Mouse (Mus musculus): ENCODE results near the gene Tfcp2.

DNA sequence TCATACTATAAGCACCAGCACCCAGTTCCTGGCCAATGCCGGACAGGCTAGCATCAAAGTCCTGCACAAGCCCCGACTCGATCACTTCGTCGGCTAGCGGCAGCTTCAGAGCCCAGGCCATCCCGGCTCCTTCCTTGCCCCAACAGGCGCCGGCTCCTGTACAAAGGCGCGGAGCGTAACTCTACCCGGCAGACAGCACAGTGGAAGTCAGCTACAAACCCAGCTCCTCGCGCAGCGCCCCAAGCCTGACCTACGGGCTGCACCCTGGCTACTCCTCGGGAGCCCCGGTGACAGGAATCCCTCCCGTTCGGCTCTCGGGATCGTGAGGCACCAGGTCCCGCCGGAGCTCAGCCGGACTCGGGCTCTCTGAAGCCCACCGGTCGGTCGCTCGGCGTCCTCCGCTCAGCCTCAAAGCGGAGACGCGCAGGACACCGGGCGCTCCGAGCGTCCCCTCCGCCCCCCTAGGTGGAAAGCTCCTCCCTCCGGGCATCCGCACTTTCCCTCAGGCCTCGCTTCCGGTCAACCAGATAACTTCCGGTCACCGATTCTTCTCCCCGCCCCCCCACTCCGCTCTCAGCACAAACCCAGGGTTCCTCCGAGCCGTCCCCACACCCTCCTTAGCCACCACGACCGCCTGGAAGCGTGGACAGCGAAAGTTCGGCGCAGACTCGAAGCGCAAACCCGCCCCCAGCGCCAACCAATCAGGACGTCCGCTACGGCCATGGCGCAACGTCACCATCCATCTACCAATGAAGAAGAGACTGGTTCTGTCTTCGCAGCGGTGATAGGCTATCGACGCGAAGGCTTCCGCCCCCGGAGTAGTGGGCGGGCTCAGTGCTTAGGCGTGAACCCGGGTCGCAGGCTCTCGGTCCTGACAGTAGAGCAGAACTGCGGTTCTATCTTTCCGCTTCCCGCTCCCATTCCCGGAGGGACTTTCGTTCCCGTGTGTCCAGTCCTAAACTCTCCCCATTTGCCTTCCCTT is at the start of gene Tfcp2:
- TF ChIP-seq MYOG (IDR thresholded peaks at IDR 0.05; ENCODE audit: control insufficient read depth, extremely low read depth, insufficient read length) (no peak), CTCF (IDR thresholded peaks at IDR 0.05; ENCODE audit: control insufficient read depth, insufficient read depth, insufficient read length) (no peak), CEBPB (IDR thresholded peaks at IDR 0.05; ENCODE audit: low read depth) (no peak), MAX (IDR thresholded peaks at IDR 0.05) (peak; percentile 97), FOSL1 (IDR thresholded peaks at IDR 0.05; ENCODE audit: insufficient read depth, low read length, poor library complexity, severe bottlenecking) (no peak), MYOD1 (IDR thresholded peaks at IDR 0.05; ENCODE audit: control insufficient read depth, insufficient read length, low read depth) (no peak)

All from C2C12 (cell line).